Mouse (Mus musculus): ENCODE measurements around the gene Mtus2. TPM values are rescaled to one million over a fixed set of nuclear protein-coding genes. Genes with fewer than 3 reads are reported as not detected.

The Mtus2 gene
- polyA plus RNA-seq, 1 experiment, result 33.3 TPM

DNA sequence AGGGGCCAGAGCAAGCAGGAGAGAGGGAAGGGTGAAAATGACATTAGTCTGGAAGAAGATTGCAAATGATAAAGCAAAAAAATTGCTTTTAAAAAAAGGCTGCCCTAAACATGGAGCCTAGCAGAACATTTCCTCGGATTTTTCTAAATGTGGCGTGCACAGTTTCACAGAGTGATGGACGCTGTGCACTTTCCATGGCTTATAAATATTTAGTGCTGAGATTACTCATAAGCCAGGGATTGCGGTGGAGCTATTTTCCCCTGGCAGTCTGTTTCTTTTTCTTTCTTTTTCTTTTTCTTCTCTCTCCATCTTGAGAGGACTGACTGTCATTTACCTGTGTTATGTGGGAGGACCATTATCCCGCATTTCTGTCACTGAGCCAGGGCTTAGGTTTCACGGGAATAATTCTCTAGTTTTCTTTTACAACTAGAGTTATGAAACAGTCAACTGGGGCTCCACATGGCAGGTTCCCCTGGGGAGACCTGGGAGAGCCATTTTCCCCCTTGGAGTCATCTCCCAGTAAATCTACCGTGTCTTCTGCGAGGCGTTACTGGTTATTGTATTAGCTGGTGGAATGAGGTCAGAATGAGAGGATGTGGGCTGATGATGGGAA is 176.4 kb downstream of the Mtus2 start:
- no peak overlapping the region for H3K27ac ChIP-seq (ENCODE audit: insufficient read depth, low read length)
- no peak overlapping the region for H3K4me3 ChIP-seq (replicated peaks; ENCODE audit: insufficient read depth, low read depth, low read length)
- WGBS, result 76% methylated on average over 9 of the region's 9 CpGs
- TF ChIP-seq CTCF (IDR thresholded peaks at IDR 0.05; ENCODE audit: borderline replicate concordance, insufficient read depth, low read depth, low read length) (no peak), POLR2A (IDR thresholded peaks at IDR 0.05; ENCODE audit: borderline replicate concordance, insufficient read depth, low read length) (no peak)
- peaks cover 4% of the 10 kb centered on the region for H3K4me1 ChIP-seq (ENCODE audit: control insufficient read depth, insufficient read depth, low read length)
- H3K27me3 ChIP-seq (ENCODE audit: control insufficient read depth, insufficient read depth, low read length), result no peaks in the 10 kb centered on the region
- DNase-seq, result no peak

- Histone ChIP-seq H3K4me3 (replicated peaks; ENCODE audit: insufficient read depth, low read depth, low read length) (no peak overlapping the region), H3K4me1 (ENCODE audit: control insufficient read depth, insufficient read depth, low read length) (no peaks in the 10 kb centered on the region; the same call in 1 of the 2 replicates), H3K27me3 (ENCODE audit: control insufficient read depth, insufficient read depth, low read length) (no peaks in the 10 kb centered on the region), H3K27ac (ENCODE audit: insufficient read depth, low read length) (no peak overlapping the region)
- TF ChIP-seq CTCF (IDR thresholded peaks at IDR 0.05; ENCODE audit: borderline replicate concordance, insufficient read depth, low read depth, low read length) (no peak), POLR2A (IDR thresholded peaks at IDR 0.05; ENCODE audit: borderline replicate concordance, insufficient read depth, low read length) (no peak)
- DNase-seq, result no peak
- 82% methylated on average over 3 of the region's 3 CpGs for WGBS
Measured at GRCm38 (mm10) chr5:148141662-148142061, 184.5 kb downstream of the Mtus2 start.

GRCm38 (mm10) chr5:148146200-148146823 is 189.2 kb downstream of the Mtus2 start:
- TF ChIP-seq CTCF (IDR thresholded peaks at IDR 0.05; ENCODE audit: borderline replicate concordance, insufficient read depth, low read depth, low read length) (no peak), POLR2A (IDR thresholded peaks at IDR 0.05; ENCODE audit: borderline replicate concordance, insufficient read depth, low read length) (no peak)
- 49% methylated on average over 12 of the region's 12 CpGs for WGBS
- DNase-seq, result peak; percentile 40 to 46
- Histone ChIP-seq H3K27me3 (ENCODE audit: control insufficient read depth, insufficient read depth, low read length) (no peaks in the 10 kb centered on the region), H3K4me1 (ENCODE audit: control insufficient read depth, insufficient read depth, low read length) (no peaks in the 10 kb centered on the region; the same call in 1 of the 2 replicates), H3K27ac (ENCODE audit: insufficient read depth, low read length) (no peak overlapping the region), H3K4me3 (replicated peaks; ENCODE audit: insufficient read depth, low read depth, low read length) (no peak overlapping the region)

GRCm38 (mm10) chr5:148151894-148152599 is 194.9 kb downstream of the Mtus2 start:
- Histone ChIP-seq H3K4me3 (replicated peaks; ENCODE audit: insufficient read depth, low read depth, low read length) (no peak overlapping the region), H3K4me1 (ENCODE audit: control insufficient read depth, insufficient read depth, low read length) (no peaks in the 10 kb centered on the region), H3K27me3 (ENCODE audit: control insufficient read depth, insufficient read depth, low read length) (no peaks in the 10 kb centered on the region), H3K27ac (ENCODE audit: insufficient read depth, low read length) (no peak overlapping the region)
- whole genome bisulfite sequencing, result 41% methylated on average over 14 of the region's 14 CpGs
- no peak for DNase-seq
- TF ChIP-seq POLR2A (IDR thresholded peaks at IDR 0.05; ENCODE audit: borderline replicate concordance, insufficient read depth, low read length) (no peak), CTCF (IDR thresholded peaks at IDR 0.05; ENCODE audit: borderline replicate concordance, insufficient read depth, low read depth, low read length) (no peak)

DNA sequence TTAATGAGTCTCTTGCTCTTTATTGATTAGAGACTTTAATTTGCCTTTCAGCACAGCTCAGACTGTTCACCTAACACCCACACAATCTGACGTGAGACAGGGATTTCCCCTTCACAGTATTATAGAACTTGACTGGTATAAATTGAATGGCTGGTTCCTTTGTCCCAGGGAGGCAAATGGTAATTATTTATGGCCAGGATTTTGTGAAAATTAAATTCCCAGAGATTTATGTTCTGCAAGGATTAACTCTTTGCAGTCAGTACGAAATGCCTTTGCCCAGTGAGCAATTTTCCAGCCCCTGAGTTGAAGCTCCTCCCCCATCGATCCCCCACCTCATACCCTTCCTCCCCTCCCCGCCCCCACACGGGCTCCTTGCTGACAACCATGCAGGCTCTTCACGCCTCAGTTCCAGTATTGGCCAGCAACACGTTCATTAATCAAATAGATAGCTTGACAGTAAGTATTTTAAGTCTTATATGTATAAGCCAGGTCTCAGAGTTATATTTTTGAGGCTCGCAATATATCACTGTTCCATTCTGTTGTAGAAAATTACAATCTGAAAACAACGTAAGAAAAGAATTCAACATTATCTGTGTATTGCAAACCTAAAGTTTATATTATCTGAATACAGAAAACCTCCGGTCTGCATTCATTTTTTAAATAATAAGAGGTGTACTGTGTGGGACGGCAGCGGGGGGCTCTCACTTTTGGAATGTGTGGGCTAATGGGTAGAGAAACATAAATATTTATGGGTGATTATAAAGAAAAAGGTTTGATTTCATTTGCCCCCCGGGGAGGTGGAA is 195.7 kb downstream of the Mtus2 start:
- H3K27ac ChIP-seq (ENCODE audit: insufficient read depth, low read length), result no peak overlapping the region
- no peak overlapping the region for H3K4me3 ChIP-seq (replicated peaks; ENCODE audit: insufficient read depth, low read depth, low read length)
- no peaks in the 10 kb centered on the region for H3K27me3 ChIP-seq (ENCODE audit: control insufficient read depth, insufficient read depth, low read length)
- no peaks in the 10 kb centered on the region for H3K4me1 ChIP-seq (ENCODE audit: control insufficient read depth, insufficient read depth, low read length)
- 59% methylated on average over 13 of the region's 13 CpGs for WGBS
- no peak for DNase-seq
- no peak for TF ChIP-seq CTCF (IDR thresholded peaks at IDR 0.05; ENCODE audit: borderline replicate concordance, insufficient read depth, low read depth, low read length)
- TF ChIP-seq POLR2A (IDR thresholded peaks at IDR 0.05; ENCODE audit: borderline replicate concordance, insufficient read depth, low read length), result no peak

- no peak overlapping the region for H3K4me3 ChIP-seq (replicated peaks; ENCODE audit: insufficient read depth, low read depth, low read length)
- WGBS, result 52% methylated on average over 9 of the region's 9 CpGs
- H3K4me1 ChIP-seq (ENCODE audit: control insufficient read depth, insufficient read depth, low read length), result no peaks in the 10 kb centered on the region
- H3K27me3 ChIP-seq (ENCODE audit: control insufficient read depth, insufficient read depth, low read length), result no peaks in the 10 kb centered on the region
- H3K27ac ChIP-seq (ENCODE audit: insufficient read depth, low read length), result no peak overlapping the region
- TF ChIP-seq POLR2A (IDR thresholded peaks at IDR 0.05; ENCODE audit: borderline replicate concordance, insufficient read depth, low read length), result no peak
- TF ChIP-seq CTCF (IDR thresholded peaks at IDR 0.05; ENCODE audit: borderline replicate concordance, insufficient read depth, low read depth, low read length), result no peak
- DNase-seq, result no peak
Measured at GRCm38 (mm10) chr5:148153403-148153713, 196.2 kb downstream of the Mtus2 start.

GRCm38 (mm10) chr5:148154727-148155126 is 197.6 kb downstream of the Mtus2 start:
- 91% methylated on average over 3 of the region's 3 CpGs for WGBS
- Histone ChIP-seq H3K4me1 (ENCODE audit: control insufficient read depth, insufficient read depth, low read length) (peaks cover 3% of the 10 kb centered on the region; the same call in 1 of the 2 replicates), H3K27me3 (ENCODE audit: control insufficient read depth, insufficient read depth, low read length) (no peaks in the 10 kb centered on the region), H3K27ac (ENCODE audit: insufficient read depth, low read length) (no peak overlapping the region), H3K4me3 (replicated peaks; ENCODE audit: insufficient read depth, low read depth, low read length) (no peak overlapping the region)
- no peak for DNase-seq
- no peak for TF ChIP-seq CTCF (IDR thresholded peaks at IDR 0.05; ENCODE audit: borderline replicate concordance, insufficient read depth, low read depth, low read length)
- no peak for TF ChIP-seq POLR2A (IDR thresholded peaks at IDR 0.05; ENCODE audit: borderline replicate concordance, insufficient read depth, low read length)
